Mouse (Mus musculus) olfactory bulb, adult 2 months (tissue): ENCODE measurements around the gene Calcoco2.
A peak's percentile ranks its signal among the peaks of the same experiment; 100 is the strongest.

Experiments used
- CTCF ChIP-seq: fragments of 200-500 bp; IDR thresholded peaks from 2 replicates; pipeline ENCODE4 v1.5.1; 2012; ENCODE audit warnings: low read depth, mild to moderate bottlenecking, low read length, moderate library complexity; ENCODE audit not compliant: insufficient read depth
- POLR2A ChIP-seq: fragments of 200-500 bp; IDR thresholded peaks from 2 replicates; pipeline ENCODE4 v1.6.1; 2012; ENCODE audit warnings: mild to moderate bottlenecking, low read depth, low read length, moderate library complexity; ENCODE audit not compliant: insufficient read depth

DNA sequence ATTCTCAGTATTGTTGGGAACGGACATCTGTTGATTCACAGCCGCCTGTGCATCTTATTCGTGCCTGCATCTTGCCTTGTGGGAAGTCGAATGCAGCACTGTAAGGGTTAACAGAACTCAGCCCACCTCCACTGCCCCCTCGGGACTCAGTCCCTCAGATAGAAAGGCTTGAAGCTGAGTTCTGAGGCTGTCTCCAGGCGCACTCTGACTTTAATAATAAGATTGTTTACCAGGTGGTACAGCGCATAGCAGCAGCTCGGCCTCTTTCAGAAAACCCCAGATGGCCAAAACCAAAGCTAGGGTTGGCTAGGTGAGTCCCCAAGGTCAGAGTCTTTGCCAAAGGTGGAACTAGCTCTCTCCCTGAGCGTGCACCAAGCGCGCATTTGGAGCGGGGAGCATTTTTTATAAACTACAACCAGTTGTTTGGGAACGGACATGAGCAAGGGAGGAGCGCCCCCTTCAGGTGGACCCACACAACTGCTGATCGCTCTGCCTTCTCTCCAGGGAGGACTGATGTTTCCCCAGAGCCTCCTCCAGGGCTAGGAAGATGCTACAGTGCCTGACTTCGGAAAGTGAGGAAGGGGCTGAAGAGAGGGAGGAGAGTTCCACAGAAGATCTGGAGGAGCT is 21.6 kb upstream of the Calcoco2 start, which contains the start of gene Ttll6:
- TF ChIP-seq CTCF (0 out of 2 replicates have a peak, but pooled peaks have one; percentile 51), POLR2A (no peak)
